Mouse (Mus musculus) neural tube, embryonic 14.5 days (tissue): ENCODE data around the gene March10. TPM values are rescaled to one million over a fixed set of nuclear protein-coding genes. Genes with fewer than 3 reads are reported as not detected.

Source experiments
- ATAC-seq: fragments of 200-750 bp; cut with Nextera tagmentation; 2 replicates; pipeline ENCODE4 v1.8.0; 2017; ENCODE audit warnings: low read depth, mild to moderate bottlenecking, moderate TSS enrichment, moderate library complexity
- H3K27ac ChIP-seq: fragments of 300-500 bp; sonication (generic); 2 replicates; pipeline ENCODE4 v1.5.1; 2014; ENCODE audit warnings: low read depth, mild to moderate bottlenecking, control low read depth, low read length, moderate library complexity, mixed read lengths
- H3K27me3 ChIP-seq: fragments of 300-500 bp; sonication (generic); 2 replicates; pipeline ENCODE4 v1.6.1; 2014; ENCODE audit warnings: low read length; ENCODE audit not compliant: control insufficient read depth, insufficient read depth
- H3K36me3 ChIP-seq: fragments of 300-500 bp; sonication (generic); 2 replicates; pipeline ENCODE4 v1.6.1; 2014; ENCODE audit warnings: low read length, mixed read lengths; ENCODE audit not compliant: control insufficient read depth, insufficient read depth
- H3K4me1 ChIP-seq: fragments of 300-500 bp; sonication (generic); 2 replicates; pipeline ENCODE4 v1.6.1; 2014; ENCODE audit warnings: low read length; ENCODE audit not compliant: control insufficient read depth, insufficient read depth
- H3K4me2 ChIP-seq: fragments of 300-500 bp; sonication (generic); 2 replicates; pipeline ENCODE4 v1.6.1; 2014; ENCODE audit warnings: mild to moderate bottlenecking, low read depth, low read length, control low read depth
- H3K4me3 ChIP-seq: fragments of 300-500 bp; sonication (generic); 2 replicates; pipeline ENCODE4 v1.5.1; 2014; ENCODE audit warnings: low read depth, low read length, control low read depth, mixed read lengths
- H3K9ac ChIP-seq: fragments of 300-500 bp; sonication (generic); replicated peaks from 2 replicates; pipeline ENCODE4 v1.6.1; 2014; ENCODE audit warnings: low read depth, mild to moderate bottlenecking, control low read depth, low read length, mixed read lengths
- H3K9me3 ChIP-seq: fragments of 300-500 bp; sonication (generic); 2 replicates; pipeline ENCODE4 v1.6.1; 2016; ENCODE audit warnings: low read length; ENCODE audit not compliant: control insufficient read depth
- WGBS: fragments of 180-500 bp; shearing (Covaris S2); extraction: QIAGEN DNeasy Blood & Tissue Kit; methylation state at CpG from one replicate; pipeline ENCODE4 v1.1.7; 2014; 5-methylcytosine and 5-hydroxymethylcytosine counted together
- polyA plus RNA-seq: library from polyadenylated mRNA; unstranded; fragments of >200 nt; fragmentation: Nextera tagmentation; extraction: Ambion mirVana; gene quantifications from 2 replicates; pipeline ENCODE4 v1.2.1, GENCODE M21; 2014

March10 gene
- polyA plus RNA-seq, 1 experiment from 2014 or later, result 0.29 TPM

DNA sequence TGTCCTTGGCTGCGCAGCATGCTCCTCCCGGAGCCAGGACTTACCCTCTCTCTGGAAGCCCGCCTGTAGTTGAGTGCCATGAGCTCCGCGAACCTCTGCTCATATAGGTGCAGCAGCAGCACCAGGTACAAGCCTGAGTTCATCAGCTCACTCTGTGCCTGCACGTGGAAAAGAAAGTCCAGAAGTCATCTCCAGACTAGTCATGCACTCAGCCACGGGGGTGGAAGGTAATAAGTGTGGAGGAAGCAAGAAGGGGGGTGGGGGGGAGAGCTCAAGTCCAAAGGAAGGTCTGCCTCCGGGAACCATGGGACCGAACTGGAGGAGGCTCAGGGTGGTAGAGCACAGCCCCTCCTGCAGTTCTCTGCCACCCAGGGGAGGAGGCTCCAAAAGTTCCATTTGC is 84.7 kb downstream of the March10 start:
- Histone ChIP-seq H3K4me2 (no peak overlapping the region), H3K4me1 (no peaks in the 10 kb centered on the region), H3K27ac (no peak overlapping the region), H3K9ac (no peak overlapping the region), H3K9me3 (no peaks in the 10 kb centered on the region), H3K27me3 (no peaks in the 10 kb centered on the region), H3K36me3 (no peaks in the 10 kb centered on the region), H3K4me3 (no peak overlapping the region)
- WGBS, result 85% methylated on average over 9 of the region's 9 CpGs
- ATAC-seq, result no peak

DNA sequence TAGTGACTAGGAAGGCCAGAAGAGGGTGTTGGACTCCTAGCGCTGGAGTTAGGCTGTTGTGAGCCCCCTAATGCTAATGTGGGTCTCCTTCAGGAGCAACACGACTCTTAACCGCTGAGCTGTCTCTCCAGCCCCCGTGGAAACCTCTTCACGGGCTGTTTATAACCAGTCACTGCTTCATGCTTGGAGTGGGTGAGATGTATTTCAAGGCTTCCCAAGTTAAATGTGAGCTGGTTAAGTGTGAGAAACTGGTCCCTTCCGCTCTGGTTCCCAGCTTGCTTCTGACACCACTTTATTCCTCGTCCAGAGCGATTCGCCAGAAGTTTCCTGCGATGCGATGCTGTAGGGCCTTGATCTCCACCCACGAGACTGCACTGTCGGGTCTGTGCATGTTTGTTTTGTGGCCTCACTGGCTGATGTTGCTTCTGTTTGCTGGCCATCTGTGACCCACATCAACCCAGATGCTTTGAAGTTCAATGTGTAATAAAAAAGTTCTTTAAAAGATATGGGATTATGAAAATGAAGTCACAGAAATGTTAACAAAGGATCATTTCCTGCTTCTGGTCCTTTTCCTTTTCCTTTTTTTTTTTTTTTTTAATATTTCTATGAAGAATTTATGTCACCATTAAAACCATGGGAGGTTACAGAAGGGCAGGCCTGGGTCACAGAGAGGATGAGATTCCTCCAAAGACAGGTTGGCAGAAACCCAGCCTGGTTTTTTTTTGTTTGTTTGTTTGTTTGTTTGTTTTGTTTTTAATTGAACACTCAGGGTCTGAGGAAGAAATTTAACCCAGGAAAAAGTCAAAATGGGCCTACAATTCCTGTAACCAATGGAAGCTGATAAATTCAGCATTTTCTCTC is 86.8 kb downstream of the March10 start:
- WGBS, result 90% methylated on average over 13 of the region's 13 CpGs
- no peak for ATAC-seq
- no peaks in the 10 kb centered on the region for H3K27me3 ChIP-seq
- no peaks in the 10 kb centered on the region for H3K36me3 ChIP-seq
- no peak overlapping the region for H3K9ac ChIP-seq
- H3K27ac ChIP-seq, result no peak overlapping the region
- H3K4me1 ChIP-seq, result peaks cover 10% of the 10 kb centered on the region
- no peaks in the 10 kb centered on the region for H3K9me3 ChIP-seq
- H3K4me3 ChIP-seq, result no peak overlapping the region
- H3K4me2 ChIP-seq, result no peak overlapping the region

DNA sequence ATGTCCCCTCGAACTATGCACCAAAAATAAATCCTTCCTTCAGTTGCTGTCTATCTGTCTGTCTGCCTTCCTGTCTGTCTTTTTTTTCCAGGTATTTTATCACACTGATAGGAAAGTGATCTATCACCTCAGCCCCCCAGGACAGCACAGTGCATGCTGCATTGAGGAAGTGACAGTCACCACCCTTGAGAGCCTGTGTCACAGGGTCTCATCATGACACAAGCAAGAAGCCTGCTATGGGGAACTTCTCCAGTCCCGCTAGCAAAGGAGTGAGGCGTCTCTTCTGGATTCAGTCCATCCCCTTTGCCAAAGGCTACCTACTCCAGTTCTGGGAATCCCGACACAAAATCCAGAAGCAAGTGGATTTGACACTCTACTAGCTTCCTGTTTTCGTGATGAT is 87.7 kb downstream of the March10 start:
- no peaks in the 10 kb centered on the region for H3K9me3 ChIP-seq
- no peak overlapping the region for H3K4me3 ChIP-seq
- H3K4me2 ChIP-seq, result no peak overlapping the region
- H3K27ac ChIP-seq, result no peak overlapping the region
- H3K27me3 ChIP-seq, result no peaks in the 10 kb centered on the region
- H3K9ac ChIP-seq, result no peak overlapping the region
- WGBS, result 89% methylated on average over 5 of the region's 5 CpGs
- H3K36me3 ChIP-seq, result no peaks in the 10 kb centered on the region
- H3K4me1 ChIP-seq, result peaks cover 19% of the 10 kb centered on the region
- no peak for ATAC-seq

DNA sequence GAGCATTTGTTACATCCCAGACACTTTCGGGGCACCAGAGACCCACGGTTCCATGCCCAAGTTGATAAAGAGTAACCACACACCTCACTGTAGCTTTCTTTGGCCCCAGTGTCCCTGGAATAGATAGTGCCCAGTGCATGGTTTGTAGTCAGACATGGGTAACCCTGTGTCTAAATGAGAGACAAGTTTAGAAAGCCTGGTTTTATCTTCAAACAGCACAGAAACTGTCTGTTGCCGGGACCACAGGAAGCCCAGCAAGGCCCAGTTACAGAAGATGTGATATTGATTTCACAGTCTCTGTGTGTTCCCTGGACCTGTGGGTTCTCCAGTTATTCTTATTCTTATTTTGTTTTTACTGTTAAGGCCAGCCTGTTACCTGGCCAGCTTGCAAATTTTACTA is 89.4 kb downstream of the March10 start:
- no peak for ATAC-seq
- no peaks in the 10 kb centered on the region for H3K36me3 ChIP-seq
- no peak overlapping the region for H3K27ac ChIP-seq
- 93% methylated on average over 3 of the region's 3 CpGs for WGBS
- H3K4me1 ChIP-seq, result peaks cover 21% of the 10 kb centered on the region
- no peaks in the 10 kb centered on the region for H3K27me3 ChIP-seq
- H3K9me3 ChIP-seq, result no peaks in the 10 kb centered on the region
- no peak overlapping the region for H3K4me2 ChIP-seq
- H3K9ac ChIP-seq, result no peak overlapping the region
- H3K4me3 ChIP-seq, result no peak overlapping the region

- H3K4me1 ChIP-seq, result peaks cover 21% of the 10 kb centered on the region
- H3K4me3 ChIP-seq, result no peak overlapping the region
- WGBS, result 90% methylated on average over 3 of the region's 4 CpGs
- no peaks in the 10 kb centered on the region for H3K36me3 ChIP-seq
- H3K4me2 ChIP-seq, result no peak overlapping the region
- ATAC-seq, result no peak
- H3K9me3 ChIP-seq, result no peaks in the 10 kb centered on the region
- H3K9ac ChIP-seq, result no peak overlapping the region
- no peak overlapping the region for H3K27ac ChIP-seq
- H3K27me3 ChIP-seq, result no peaks in the 10 kb centered on the region
Observed at GRCm38 (mm10) chr11:105366051-105366450, 90.5 kb downstream of the March10 start.

GRCm38 (mm10) chr11:105365611-105366010 is 90.9 kb downstream of the March10 start:
- Histone ChIP-seq H3K4me2 (no peak overlapping the region), H3K36me3 (no peaks in the 10 kb centered on the region), H3K9me3 (no peaks in the 10 kb centered on the region), H3K4me1 (peaks cover 21% of the 10 kb centered on the region), H3K27me3 (no peaks in the 10 kb centered on the region), H3K9ac (no peak overlapping the region; the same call in 1 of the 2 replicates), H3K4me3 (no peak overlapping the region), H3K27ac (peak overlapping the region; percentile 83; the same call in 1 of the 2 replicates)
- ATAC-seq, result no peak
- WGBS, result 78% methylated on average over 3 of the region's 3 CpGs

DNA sequence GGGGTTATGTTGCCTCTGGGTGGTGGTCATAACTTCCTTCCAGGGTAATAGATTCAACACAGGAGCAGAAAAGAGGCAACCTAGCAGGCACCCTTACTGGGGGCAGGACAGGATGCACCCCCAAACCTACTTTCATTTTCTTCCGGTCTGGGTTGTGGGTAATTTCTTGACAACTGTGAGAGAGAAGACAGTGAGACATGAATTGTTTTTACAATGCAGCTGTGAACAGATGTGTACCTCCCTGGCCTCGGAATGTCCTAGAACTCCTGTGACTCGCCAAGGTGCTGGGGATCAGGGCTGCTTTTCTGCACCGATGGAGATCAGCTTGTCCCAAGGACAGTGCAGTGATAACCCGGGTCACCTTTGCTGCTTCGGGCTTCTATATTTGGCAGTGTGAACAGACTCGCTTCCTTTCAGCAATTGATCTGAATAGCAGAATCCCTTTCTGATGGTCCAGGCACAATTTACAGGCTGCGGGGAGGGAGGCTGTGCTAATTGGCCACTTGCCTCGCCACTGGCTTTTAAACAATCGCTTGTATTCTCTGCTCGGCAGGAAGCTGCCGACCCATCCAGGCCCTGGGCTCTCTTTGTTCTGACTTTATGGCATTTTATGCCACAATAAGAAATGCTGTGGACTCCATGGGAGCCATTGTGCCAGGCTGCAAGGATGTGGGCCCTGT is 92.0 kb downstream of the March10 start:
- no peak for ATAC-seq
- no peaks in the 10 kb centered on the region for H3K36me3 ChIP-seq
- peak overlapping the region; percentile 78 for H3K9ac ChIP-seq
- WGBS, result 3% methylated on average over 12 of the region's 12 CpGs
- H3K4me1 ChIP-seq, result peaks cover 21% of the 10 kb centered on the region
- H3K27ac ChIP-seq, result peak overlapping the region; percentile 83
- peak overlapping the region; percentile 75 for H3K4me2 ChIP-seq
- H3K4me3 ChIP-seq, result peak overlapping the region; percentile 51
- no peaks in the 10 kb centered on the region for H3K27me3 ChIP-seq
- no peaks in the 10 kb centered on the region for H3K9me3 ChIP-seq

GRCm38 (mm10) chr11:105363598-105364385 is 92.7 kb downstream of the March10 start:
- Histone ChIP-seq H3K4me2 (peak overlapping the region; percentile 75), H3K9ac (peak overlapping the region; percentile 78), H3K9me3 (no peaks in the 10 kb centered on the region), H3K27me3 (no peaks in the 10 kb centered on the region), H3K36me3 (no peaks in the 10 kb centered on the region), H3K27ac (peak overlapping the region; percentile 83), H3K4me1 (peaks cover 21% of the 10 kb centered on the region), H3K4me3 (peak overlapping the region; percentile 51)
- ATAC-seq, result peak; percentile 75
- 17% methylated on average over 12 of the region's 12 CpGs for WGBS
